Mouse (Mus musculus): Measurements from ENCODE around the gene Bcat1. TPM values are rescaled to one million over a fixed set of nuclear protein-coding genes. Genes with fewer than 3 reads are reported as not detected.

Bcat1 gene
- total RNA-seq, 2 experiments from 2014 or later: not detected

- ATAC-seq (replicated peaks; ENCODE audit: low FRiP score, poor library complexity, severe bottlenecking): no peak
These were observed 12.6 kb downstream of the Bcat1 start for GRCm38 (mm10) chr6:145063212-145063868.

DNA sequence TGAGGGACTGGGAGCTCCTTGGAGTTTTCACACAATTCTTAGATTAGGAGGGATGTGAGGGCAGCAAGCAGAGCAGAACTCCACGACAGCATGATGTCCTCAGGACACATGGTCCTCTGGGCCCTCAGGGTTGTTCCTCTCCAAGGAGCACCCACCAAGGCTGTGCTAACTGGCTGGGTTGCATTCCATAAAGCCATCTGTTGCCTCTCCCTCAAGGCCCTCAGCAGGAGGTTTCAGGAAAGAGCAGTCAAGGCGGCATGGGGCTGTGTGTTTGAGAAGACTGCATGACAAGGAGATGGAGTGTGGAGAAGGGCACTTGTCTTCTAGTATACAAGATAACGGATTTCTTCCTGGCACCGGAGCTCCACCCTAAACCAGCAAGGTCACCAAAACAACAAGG lies 13.2 kb downstream of the Bcat1 start:
- ATAC-seq (replicated peaks; ENCODE audit: low FRiP score, poor library complexity, severe bottlenecking): no peak

DNA sequence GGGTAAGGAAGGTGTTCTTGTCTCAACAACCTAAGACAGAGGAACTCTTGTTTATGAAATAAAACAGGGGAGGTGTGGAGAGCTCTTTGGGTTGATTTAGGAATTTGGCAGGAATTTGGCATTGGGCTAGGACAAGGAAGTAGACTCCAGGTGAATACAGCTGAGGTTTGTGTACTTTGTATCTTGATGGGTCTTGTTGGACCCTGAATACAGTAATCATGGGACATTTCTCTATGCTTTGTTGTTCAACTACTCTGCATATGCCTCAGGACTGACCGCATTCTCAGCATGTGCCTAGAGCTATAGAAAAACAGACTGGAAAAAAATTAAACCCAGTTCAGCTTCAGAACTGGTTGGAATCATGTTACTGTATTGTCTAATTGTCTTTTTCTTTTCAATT lies 14.6 kb downstream of the Bcat1 start:
- ATAC-seq (replicated peaks; ENCODE audit: low FRiP score, poor library complexity, severe bottlenecking): no peak

- no peak for ATAC-seq (replicated peaks; ENCODE audit: low FRiP score, poor library complexity, severe bottlenecking)
These were observed 19.9 kb downstream of the Bcat1 start for GRCm38 (mm10) chr6:145056102-145056501.

GRCm38 (mm10) chr6:145055277-145055858 lies 20.6 kb downstream of the Bcat1 start:
- no peak for ATAC-seq (replicated peaks; ENCODE audit: low FRiP score, poor library complexity, severe bottlenecking)

DNA sequence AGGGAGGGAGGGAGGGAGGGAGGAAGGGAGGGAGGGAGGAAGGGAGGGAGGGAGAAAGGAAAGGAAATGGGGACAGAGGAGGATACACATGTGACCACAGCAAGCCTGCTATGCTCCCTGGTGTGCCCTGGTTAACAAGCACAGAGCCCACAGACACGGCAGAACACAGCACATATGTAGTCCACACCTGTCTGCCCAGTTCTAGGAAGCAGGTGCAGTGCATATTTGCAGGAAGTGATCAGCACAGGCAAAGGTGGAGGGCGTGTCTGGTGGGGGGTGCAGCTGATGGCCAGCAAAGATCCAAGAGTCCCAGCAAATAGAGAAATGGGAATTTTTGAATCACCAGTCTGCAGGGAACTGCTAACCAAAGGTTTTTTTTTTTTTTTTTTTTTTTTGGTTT lies 23.3 kb downstream of the Bcat1 start:
- no peak for ATAC-seq (replicated peaks; ENCODE audit: low FRiP score, poor library complexity, severe bottlenecking)

DNA sequence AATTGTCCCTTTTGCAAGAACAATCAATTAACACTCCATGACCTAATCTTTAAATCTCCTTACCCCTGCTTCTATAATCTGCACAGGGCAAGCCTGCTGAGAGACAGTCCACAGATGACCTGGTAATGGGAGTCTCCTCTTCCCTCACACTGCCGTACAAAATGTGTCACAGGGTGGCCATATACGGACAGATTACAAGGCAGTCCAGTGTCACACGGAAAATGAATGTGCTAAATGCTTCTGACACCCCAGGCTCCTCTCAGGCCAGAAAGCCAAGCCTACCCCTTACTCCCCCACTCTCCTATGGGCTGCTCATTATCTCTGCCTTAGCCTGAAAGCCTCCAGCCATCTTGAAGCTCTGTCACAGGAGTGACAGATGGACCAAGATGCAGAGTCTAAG lies 25.1 kb downstream of the Bcat1 start:
- ATAC-seq (replicated peaks; ENCODE audit: low FRiP score, poor library complexity, severe bottlenecking): no peak

DNA sequence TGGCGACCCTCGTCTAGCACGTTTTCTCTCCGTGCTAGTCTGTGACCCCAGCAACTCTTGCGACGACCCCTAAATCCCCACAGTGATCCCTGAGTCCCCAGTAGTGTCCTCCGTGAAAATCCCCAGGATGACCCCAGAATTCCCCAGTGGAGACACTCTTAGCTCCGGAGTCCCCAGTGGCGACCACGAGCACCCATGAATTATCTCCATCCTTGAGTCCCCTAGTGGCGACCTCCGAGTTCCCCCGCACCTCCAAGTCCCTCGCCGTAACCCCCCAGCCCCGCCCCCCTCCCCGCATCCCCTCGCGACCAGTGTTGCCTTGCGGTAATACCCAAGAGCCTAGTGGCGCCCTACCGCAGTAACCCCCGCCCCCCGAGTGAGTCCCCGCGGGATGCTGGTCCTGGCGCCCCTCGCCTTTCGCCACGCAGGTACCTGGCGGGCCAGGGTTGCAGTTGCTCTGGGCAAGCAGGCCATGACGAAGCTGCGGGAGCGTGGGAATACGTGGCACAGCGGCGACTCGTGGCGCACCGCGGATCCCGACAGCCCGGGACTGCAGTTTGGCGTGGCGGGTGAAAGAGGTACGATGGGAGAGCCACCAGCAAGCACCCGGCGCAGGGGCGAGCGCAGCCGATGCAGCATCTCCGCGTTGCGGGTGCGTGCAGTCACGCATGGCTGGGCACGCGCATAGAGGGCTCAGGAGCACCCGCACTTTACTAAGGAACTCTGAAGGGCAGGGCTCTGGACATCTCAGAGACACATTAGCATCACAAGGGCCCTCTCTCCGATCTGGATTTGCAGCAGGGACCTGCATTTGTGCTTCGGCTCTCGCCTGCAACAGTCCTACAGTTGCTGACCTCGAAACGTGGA lies 27.6 kb downstream of the Bcat1 start:
- no peak for ATAC-seq (replicated peaks; ENCODE audit: low FRiP score, poor library complexity, severe bottlenecking)

- ATAC-seq (replicated peaks; ENCODE audit: low FRiP score, poor library complexity, severe bottlenecking): no peak
These were observed 28.5 kb downstream of the Bcat1 start for GRCm38 (mm10) chr6:145047445-145047857.

DNA sequence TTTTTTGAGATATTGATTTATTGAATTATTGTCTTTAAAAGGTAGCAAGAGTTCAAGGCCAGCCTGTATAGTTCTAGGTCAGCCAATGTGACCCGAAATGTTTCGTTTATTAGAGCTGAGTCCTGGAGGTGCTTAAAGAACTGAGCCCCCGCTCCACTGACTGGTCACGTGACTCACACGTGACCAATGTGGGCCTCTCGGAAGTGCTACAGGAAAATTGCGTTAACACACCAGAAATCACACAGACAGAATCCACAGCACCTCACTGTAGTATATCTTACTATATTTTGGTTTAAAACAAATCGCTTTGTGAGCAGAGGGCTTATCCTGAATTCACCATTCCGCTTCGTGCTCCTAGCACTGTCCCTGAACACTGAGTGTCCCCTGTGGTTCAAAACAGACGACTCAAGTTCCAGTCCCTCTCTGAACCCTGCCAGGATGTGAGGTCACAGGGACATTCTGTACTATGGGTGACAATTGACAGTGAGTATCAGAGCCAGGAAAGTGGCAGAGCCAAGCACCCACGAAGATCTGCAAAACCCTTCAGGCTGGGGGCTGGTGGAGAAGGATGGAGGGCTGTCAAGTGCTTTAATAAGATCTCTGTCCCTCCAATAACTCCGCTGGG lies 29.6 kb downstream of the Bcat1 start:
- no peak for ATAC-seq (replicated peaks; ENCODE audit: low FRiP score, poor library complexity, severe bottlenecking)

DNA sequence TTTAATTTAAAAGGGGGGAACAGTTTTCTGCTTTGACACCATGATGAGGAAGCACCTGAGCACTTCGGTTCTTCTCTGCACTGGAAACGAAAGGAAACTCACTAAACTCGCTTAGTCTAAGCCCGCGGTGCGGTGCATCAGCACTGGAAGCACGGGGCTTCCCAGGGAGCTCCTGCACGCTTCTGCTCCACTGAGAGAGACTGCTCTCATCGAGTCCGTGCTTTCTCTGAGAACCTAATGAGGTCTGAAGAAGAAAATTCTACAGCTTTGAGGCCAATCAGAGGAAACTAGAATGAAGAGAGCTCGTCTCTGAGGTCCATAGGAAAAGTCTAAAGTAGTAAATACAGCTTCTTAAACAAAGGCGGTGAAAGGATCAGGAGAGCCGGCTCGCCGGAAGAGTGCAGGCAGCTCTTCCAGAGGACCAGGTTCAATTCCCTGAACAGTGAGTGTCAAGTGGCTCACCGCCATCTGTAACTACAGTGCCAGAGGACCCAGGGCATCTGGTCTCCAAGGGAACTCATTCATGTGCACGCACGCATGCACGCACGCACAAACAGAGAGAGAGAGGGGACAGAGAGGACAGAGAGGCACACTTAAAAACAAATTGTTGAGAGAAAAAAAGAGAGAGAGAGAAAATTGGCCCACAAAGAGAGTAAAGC lies 30.9 kb downstream of the Bcat1 start:
- ATAC-seq (replicated peaks; ENCODE audit: low FRiP score, poor library complexity, severe bottlenecking): no peak

DNA sequence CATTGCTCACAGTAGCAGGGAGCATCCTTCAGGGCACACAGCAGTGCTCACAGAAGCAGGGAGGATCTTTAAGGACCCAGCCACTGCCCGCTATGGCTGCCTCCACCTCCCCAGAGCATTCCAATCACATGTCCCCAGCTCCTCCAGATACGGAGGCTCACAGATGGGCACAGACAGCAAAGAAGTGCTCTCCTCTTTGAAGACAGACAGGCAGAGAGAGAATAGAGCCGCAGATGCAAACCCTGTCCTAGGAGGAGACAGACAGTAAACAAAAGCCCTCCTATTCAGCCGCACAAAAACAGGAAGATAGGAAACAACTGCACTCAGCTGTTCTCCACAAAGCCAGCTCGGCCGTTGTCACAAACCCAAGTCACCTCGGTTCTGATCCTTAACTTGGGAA lies 35.3 kb downstream of the Bcat1 start:
- ATAC-seq (replicated peaks; ENCODE audit: low FRiP score, poor library complexity, severe bottlenecking): no peak

DNA sequence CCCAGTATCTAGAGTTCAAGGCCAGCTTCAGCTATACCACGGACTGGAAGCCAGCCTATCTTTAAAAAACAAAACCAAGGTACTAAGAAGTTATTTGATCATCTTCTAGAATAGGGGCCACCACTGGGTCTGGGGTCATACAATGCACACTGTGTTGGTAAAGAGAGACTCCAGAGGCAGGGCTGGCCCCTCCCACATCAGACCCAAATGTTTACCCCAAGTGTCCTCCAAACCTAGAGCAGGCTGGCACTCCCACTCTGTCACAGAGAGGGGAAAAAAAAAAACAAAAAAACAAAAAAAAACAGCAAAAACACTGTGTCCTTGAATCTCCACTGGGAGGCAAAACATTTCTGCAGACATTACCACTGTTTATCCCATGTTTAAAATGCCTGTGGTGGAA lies 38.4 kb downstream of the Bcat1 start:
- ATAC-seq (replicated peaks; ENCODE audit: low FRiP score, poor library complexity, severe bottlenecking): no peak

- ATAC-seq (replicated peaks; ENCODE audit: low FRiP score, poor library complexity, severe bottlenecking): no peak
These were observed 40.6 kb downstream of the Bcat1 start for GRCm38 (mm10) chr6:145035412-145035811.

- ATAC-seq (replicated peaks; ENCODE audit: low FRiP score, poor library complexity, severe bottlenecking): no peak
These were observed 45.4 kb downstream of the Bcat1 start for GRCm38 (mm10) chr6:145030587-145030986.

GRCm38 (mm10) chr6:145023990-145024389 lies 52.0 kb downstream of the Bcat1 start:
- ATAC-seq (replicated peaks; ENCODE audit: low FRiP score, poor library complexity, severe bottlenecking): no peak

DNA sequence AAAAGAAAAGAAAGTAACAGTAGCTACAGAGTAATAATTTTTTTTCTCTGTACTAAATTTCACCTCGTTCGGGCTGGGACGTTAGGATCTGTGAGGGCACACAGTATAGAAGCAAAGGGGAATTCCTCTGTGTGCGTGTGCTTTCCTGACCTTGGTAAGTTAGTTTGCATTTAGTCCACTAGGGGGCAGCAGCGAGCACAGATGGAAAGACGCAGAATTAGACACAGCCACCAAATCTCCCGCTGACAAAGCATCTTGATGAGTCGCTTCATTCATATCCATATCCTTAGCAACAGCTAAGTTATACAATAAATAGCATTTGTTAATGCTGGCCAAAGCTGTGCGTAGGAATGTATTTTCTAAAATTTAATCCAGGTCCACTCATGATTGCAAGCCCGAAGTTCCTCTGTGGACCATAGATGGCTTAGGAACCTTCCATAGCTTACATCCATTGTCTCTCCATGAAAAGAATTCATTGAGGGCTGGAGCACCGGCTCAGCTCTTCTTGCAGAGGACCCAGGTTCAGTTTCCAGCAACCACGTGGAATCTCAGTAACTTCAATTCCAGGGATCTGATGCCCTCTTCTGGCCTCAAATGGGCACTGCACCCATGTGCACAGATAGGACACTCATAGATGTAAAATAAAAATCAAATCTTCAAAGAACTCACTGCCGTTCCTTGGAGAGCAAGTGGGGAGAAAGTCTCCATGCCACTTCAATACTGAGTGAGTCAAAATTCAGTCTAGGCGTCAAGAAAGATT lies 52.8 kb downstream of the Bcat1 start:
- ATAC-seq (replicated peaks; ENCODE audit: low FRiP score, poor library complexity, severe bottlenecking): peak; percentile 67

DNA sequence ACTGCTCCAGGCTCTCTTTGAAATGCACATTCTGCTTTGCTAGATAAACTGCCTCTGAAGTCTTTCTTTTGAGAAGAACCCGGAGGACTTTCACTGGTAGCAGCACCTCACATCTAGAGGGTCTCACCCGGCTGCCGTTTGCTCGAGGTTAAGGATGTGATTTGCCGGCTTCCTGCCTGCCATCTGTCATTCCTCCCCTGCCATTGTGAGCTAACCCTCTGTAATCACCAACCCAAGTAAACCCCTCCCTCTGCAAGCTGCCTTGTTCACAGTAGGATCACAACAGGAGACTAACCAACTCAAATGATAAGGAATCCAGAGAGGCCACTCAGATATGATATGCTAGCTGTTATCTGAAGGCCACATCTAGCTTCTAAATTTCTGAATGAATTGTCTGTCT lies 53.6 kb downstream of the Bcat1 start:
- ATAC-seq (replicated peaks; ENCODE audit: low FRiP score, poor library complexity, severe bottlenecking): no peak

DNA sequence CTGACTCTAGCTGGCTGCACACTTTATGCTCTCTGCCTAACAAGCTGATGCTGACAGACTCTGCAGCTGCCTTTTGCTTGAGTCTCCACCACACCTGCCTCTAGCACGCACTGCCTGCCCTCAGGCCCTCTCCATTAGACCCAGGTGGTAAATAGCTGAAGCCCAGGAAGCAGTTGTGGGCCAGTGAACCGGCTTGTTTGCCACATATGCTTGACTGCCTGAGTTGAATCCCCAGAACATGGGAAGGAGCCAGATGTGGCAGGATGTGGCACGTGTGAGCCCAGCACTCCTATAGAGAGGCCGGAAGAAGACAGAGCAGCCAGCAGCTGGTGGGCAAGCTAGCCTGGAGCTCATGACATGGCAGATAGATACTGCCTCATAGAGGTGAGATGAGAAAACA lies 55.4 kb downstream of the Bcat1 start:
- ATAC-seq (replicated peaks; ENCODE audit: low FRiP score, poor library complexity, severe bottlenecking): no peak

Data from erythroblast, adult 5-6 weeks (primary cell).